Mouse (Mus musculus) E14TG2a.4 (cell line): ENCODE data around the gene Slc15a4.

Experiments used
- CTCF ChIP-seq: conservative IDR thresholded peaks from 2 replicates; pipeline ENCODE4 v1.5.1; 2014; ENCODE audit warnings: low read length
- POU5F1 ChIP-seq: IDR thresholded peaks from 2 replicates; pipeline ENCODE4 v1.6.1; 2014; ENCODE audit warnings: low read length, borderline replicate concordance

DNA sequence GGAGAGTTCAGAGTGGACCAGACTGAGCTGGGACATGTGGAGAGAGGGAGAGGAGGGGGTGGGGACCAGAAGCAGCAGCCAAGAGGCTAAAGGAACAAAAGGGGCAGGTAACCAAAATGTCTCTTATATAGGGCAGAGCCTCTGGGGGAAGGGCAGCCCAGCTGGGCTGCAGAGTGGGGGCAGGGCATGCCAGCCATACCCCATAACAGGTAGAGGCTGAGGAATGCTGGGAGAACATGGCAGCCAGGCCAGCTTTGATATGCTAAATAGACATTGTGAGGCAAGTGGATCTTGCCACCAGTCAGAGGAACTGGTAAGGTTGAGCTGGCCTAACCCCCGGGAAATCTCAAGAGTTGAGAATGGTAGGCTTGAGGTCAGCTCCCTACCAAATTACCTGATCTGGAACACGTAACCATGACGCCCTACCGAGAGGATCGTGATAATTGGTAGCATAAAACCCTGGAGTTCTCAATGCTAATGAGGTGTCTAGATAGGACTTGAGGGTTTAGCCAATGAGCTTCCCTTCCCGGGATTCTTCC is 6.4 kb upstream of the Slc15a4 start:
- no peak for TF ChIP-seq CTCF
- no peak for TF ChIP-seq POU5F1
